Mouse (Mus musculus) kidney, adult 18-20 months (tissue): ENCODE measurements at regions not wholly inside any gene's neighbourhood (a gene's known extent, or its start where the extent isn't known, plus 50 kb on each side); places are given as distances from the start of the nearest gene placed in this dataset.

Experiments used
- DNase-seq: peaks from one replicate; pipeline ENCODE4 v3.0.0; 2021

DNA sequence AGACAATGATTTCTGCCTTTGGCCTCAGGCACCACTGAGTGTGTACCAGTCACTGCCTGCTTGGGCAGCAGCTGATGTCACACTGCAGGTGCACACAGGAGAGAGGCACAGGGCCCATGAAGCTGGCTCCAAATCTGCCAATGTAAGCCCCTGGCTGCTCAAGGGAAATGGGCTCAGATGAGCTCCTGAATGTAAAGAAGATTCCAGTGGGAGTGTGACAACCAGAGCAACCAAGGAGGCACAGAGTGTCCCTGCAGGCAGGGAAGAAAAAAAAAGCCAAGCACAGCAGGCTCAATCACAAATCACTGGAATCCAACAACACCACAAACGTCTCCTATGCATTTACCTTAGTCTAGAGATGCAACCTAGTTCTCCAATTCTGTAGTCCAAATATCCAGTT is 151.2 kb upstream of the Tox3 start:
- DNase-seq: no peak

DNA sequence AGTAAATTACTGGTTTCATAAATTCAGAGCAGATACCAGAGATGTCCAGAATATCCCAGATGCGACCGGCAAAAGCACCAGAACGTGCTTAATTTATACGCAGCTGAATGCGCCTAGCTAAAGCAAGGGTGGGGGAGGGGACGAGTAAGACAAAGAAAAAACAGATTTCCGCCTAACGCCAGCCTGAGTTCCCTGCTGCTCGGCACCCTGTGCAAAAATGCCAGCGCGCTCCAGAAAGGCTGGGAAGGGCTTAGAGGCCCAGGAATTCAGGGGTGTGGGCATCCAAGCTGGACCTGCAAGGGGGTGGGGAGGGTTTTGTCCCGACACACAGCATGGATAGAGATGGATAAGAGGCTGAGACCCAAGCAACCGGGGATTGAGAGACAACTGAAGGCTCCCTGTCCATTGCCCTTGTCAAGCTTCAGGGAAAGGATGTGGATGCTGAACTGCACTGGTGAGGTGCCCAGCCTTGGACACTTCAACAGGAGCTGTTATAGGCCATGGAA is 148.6 kb upstream of the Tox3 start:
- no peak for DNase-seq

- no peak for DNase-seq
These were observed 147.8 kb upstream of the Tox3 start for GRCm38 (mm10) chr8:90495943-90496371.

DNA sequence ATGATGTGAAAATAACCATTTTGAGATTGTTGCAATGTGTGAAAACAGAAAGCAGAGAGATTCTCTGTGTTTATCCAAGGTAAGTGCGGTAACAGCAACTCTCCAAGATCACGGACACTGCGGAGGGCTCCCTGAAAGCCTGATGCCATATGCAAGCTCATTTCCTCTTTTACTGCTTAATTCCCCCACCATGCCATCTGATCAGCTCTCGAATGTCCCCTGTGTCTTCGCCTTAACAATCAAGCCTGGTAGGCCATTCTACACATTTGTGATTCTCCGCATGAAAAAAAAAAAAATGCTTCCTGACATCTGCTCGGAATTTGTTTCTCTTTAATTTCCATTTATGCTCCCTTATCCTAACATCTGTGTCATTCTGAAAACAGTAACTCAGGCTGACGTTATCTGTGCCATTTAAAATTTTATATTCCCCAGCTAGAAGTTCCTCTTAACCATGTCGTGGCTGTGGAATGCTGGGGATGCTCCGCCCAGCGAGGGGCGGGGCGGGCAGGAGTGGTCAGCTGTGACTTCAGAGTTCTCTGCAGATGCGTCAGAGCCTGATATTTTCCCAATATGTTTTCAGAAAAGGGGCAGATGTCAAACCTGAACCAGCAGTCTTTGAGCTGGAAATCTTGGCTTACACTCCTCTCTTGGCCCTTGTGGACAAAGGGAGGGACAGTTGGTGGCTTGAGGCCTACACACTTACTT is 144.5 kb upstream of the Tox3 start:
- DNase-seq: no peak

GRCm38 (mm10) chr8:90491691-90492090 is 143.5 kb upstream of the Tox3 start:
- DNase-seq: no peak

DNA sequence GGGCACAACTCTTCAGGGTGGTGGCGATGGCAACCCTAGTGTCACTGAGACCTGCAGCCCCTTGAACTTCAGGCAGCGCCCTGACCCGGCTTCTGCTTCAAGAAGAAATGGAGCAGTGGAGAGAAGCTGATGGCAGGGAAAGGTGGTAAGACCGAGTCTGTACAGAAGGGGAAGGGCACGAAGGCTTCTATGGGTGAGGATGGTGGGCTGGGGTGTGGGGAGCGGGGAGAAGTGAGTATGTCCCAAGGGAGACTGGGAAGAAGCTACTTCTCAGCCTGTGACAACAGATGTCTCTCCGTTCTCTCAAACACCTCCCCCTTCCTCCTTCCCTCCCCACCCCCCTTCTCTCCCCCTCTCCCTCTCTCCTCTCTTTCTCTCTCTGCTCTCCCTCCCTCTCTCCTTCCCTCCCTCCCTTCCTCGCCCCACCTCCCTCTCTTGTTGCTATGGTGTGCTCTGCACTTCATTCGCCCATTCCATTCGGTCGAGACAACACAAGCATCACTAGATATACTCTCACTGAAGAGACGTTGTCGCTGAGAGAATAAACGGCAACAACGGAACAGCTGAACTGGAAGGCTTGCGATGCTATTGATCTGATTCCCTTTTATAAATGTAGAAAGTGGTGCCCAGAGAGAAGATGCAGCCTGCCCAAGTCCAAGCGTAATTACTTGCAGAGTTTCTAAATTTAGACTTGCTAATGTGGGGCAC is 142.7 kb upstream of the Tox3 start:
- DNase-seq: no peak

GRCm38 (mm10) chr8:90486556-90486955 is 138.4 kb upstream of the Tox3 start:
- DNase-seq: no peak

- DNase-seq: no peak
These were observed 130.0 kb upstream of the Tox3 start for GRCm38 (mm10) chr8:90478149-90478548.

- no peak for DNase-seq
These were observed 125.9 kb upstream of the Tox3 start for GRCm38 (mm10) chr8:90474066-90474465.

DNA sequence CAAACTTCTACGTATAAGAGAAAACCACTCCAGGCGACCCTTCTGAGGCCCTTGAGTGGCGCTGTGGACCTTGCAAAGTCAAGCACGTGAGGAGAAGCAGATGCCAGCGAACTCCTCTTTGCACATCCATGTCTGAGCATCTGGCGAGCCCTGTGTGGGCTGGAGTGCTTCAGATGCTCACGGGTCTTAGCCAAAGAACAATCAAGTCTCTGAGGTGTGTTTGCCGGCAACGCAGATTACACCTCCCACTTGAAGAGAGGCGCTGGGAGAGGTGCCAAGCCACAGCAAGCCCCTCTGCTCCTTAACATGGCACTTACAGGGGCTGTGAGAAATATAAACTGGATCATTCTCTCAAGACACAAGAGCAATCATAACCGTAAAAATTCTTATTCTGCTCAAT is 122.7 kb upstream of the Tox3 start:
- no peak for DNase-seq

DNA sequence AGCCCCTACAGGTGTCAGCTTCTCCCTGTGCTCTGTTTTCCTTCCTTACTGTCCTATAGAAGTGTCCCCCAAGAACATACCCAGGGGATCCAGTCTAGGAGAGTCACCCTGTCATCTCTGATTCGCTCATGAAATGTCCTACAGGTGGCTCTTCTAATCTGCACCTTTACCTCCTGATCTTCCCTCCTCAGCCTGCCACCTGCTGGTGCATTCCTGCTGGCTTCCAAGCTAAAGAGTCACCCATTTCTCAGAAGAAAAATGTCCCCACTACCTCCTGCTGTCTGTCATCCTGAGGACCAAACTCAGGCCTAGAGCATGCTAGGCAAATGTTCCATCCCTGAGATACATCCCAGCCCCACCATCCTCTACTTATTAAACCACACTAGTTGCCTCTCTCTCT is 115.6 kb upstream of the Tox3 start:
- peak; percentile 37 for DNase-seq

DNA sequence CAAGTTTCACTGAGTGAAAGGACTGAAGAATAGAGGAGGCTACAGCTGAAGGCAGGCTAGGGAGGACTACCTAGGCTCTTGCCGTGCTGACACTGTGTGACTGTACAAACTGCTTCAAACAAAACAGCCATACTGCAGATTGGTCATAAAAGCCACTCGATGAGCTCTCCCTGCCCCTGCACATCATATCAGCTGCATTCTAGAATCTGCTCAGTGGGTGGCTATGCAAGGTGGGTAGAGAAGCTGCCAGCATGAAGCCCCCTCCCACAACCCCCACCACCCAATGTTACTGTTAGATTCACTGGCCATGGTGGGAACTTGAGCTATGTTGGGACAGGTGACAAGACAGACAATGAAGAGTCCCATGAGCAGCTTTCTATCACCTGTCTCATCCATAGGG is 107.2 kb upstream of the Tox3 start:
- no peak for DNase-seq

DNA sequence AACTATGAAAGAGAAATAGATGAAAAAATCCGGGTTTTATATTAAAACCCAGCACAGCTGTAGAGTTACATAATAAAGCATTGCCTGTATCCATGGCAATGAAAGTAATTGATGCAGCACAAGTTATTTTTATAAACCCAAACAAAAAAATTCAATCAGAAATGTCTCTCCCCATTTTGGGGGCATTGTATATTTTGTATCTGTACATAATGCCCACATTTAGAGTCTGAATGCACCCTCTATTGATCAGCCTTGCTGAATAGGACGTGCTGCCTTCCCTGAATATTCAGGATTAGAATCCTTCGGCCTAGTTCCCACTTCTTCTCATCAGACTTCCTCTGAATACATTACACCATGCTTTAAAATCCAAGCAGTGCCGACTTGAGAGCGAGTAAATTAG is 106.0 kb upstream of the Tox3 start:
- no peak for DNase-seq

DNA sequence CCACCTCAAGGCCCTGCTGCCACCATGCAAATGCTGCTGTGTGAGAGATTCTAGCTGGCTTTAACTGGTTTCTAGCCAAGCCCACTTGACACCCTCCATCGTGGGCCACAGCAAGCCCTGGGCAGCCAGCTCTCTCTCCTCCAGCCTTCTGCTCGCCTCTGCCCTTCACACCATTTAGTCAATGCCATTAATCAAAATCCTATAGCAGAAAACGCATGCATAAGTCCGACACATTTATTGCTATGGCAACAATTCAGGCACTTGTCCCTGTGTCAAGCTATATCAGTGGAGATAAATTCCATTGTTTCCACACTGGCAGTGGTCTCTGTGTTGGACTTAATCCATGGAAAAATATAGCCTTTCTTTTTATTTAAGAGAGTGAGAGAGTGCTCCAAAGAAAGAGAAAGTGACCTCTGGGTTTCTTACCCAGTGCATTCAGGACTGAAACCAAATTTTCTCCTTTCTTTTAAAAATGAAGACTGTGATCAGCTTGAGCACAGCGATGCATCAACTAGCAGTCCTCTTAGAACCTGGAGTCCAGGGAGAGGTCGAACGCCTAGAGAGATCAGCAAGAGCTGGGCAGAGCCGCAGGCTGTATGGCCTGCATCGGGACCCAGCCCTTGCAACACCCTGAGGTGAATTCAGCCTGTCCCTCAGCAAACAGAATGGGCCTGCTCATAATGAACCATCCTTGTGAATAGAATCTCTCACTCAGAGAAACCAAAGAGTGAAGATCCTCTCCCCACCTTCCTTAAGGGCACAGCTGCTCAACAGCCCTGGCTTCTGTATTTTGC is 93.1 kb upstream of the Tox3 start:
- DNase-seq: no peak

DNA sequence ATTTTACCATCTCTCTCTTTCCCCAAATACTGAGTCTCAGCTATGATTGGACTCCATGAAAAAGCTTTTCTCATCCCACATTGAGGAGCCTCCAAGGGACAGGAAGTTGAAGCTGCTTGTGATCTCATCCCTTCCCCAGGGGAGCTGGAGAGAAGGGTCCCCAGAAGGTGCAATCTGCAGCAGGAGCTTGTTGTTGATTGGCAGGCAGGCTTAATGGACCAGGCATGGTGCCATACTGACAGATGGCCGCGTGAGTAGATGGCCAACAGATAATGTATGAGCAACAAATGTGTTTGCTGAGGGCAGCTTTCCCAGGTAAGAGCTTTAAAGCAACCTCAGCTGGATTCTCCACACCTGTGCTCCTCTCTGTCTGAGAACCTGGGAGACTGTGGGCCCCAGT is 65.9 kb upstream of the Tox3 start:
- no peak for DNase-seq
